Mouse (Mus musculus): Measurements from ENCODE around the gene Chn2.

- TF ChIP-seq FLI1 (IDR thresholded peaks at IDR 0.05; ENCODE audit: low read length) (no peak), GATA1 (IDR thresholded peaks at IDR 0.05; ENCODE audit: borderline replicate concordance, low read length) (no peak)
Measured at GRCm38 (mm10) chr6:54076625-54077024, 37.3 kb downstream of the Chn2 start.
